Mouse (Mus musculus) left cerebral cortex, postnatal 36 days (tissue): ENCODE measurements around the gene Cdrt4. TPM values are rescaled to one million over a fixed set of nuclear protein-coding genes. Genes with fewer than 3 reads are reported as not detected.

Experiments used
- DNase-seq, 2 experiments: peaks; one replicate each; pipeline ENCODE4 v3.0.0; 2021 to 2022; ENCODE audit warnings: low spot score in 2 of 2, mixed read lengths in 1 of 2
- intact Hi-C: fragments of 180-260 bp; cut with DNase I; formaldehyde crosslinking; loops from one replicate; pipeline ENCODE4 v1.15.1; 2025
- total RNA-seq, 2 experiments: library from RNA; stranded (reverse); gene quantifications; 2 replicates each; pipeline ENCODE4 v1.2.3; 2021

Gene Cdrt4
- total RNA-seq, 2 experiments from 2014 or later = not detected

GRCm38 (mm10) chr11:63025476-63025875, 74.5 kb downstream of the Cdrt4 start:
- no peak for DNase-seq
- intact Hi-C loops = no loop called here

GRCm38 (mm10) chr11:63026651-63027141, 75.7 kb downstream of the Cdrt4 start:
- DNase-seq = peak; percentile 62 to 70
- intact Hi-C loops = no loop called here

DNA sequence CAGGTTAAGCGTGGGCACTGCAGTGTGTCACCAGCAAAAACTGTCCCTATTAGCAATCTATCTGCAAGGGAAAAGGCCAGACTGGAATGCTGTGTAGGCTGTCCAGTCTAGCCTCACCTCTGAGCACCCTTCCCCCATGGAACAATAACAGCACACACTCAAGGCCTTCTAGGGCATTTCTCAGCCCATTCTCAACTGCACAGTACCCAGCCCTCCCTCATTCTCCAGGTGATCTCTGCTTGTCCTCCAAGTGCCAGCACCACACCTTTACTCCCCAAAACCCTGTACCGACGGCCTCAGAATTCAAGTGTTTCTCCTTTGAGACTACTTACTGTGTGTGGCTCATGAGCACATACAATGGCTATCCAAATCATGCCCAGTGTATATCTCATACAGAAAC, 77.1 kb downstream of the Cdrt4 start:
- intact Hi-C loops = no loop called here
- DNase-seq = no peak

GRCm38 (mm10) chr11:63029148-63029714, 78.2 kb downstream of the Cdrt4 start:
- no peak for DNase-seq
- intact Hi-C loops = no loop called here

- no peak for DNase-seq
- intact Hi-C loops = no loop called here
Observed at GRCm38 (mm10) chr11:63029721-63030120, 78.7 kb downstream of the Cdrt4 start.

DNA sequence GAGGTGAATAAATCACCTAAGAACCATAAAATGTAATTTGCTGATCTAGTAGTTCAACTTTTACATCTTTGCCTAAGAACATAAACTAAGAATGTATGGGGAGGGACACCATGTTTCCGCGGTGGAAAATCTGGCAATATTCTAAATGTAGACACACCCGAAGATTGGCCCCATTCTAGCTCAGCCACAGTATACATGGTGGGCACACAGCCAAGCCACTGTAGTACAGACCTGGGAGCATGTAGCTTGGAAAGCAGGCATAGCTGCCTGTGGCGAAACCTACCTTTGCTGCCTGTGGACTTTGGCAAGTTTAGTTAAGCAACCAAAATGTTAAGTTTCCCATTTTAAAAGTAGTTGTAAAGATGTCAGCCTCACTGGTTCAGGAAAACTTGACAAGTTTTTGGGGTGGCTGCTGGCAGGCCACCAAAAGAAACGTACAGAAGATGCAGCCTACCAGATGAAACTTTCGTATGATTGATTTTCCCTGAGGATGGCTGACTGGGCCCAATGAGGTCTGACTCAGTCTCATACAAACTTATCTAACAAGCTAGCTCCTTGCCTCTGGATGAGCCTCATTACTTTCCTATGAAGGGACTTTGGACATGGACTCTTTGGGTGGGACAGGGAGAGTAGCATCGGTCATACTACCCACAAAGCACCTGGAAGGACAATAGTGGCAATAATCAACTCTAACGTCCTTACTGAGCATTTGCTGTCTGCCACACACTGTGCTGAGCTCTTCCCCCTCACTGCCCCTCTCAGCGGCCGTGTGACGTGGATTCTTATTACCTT, 84.6 kb downstream of the Cdrt4 start:
- intact Hi-C loops = no loop called here
- DNase-seq = no peak

- intact Hi-C loops = no loop called here
- no peak for DNase-seq
Observed at GRCm38 (mm10) chr11:63040002-63040661, 89.1 kb downstream of the Cdrt4 start.

Other genes with a start within 250 kb of the Cdrt4 start
- gene Zfp287, start 219.3 kb upstream of the Cdrt4 start, total RNA-seq = 10 to 100 TPM; 14.0 to 19.1 TPM
- not detected for gene Gm10428, start 198.1 kb upstream of the Cdrt4 start, total RNA-seq
- gene Zfp286, start 161.7 kb upstream of the Cdrt4 start, total RNA-seq = 10 to 100 TPM; 19.8 to 27.2 TPM
- 1 to 10 TPM; 2.3 to 2.4 TPM for gene Trim16, start 131.0 kb upstream of the Cdrt4 start, total RNA-seq
- under 1 TPM; 0.39 to 0.74 TPM for gene Fbxw10, start 104.1 kb upstream of the Cdrt4 start, total RNA-seq
- 10 to 100 TPM; 29.4 to 29.6 TPM for gene Tvp23b, start 71.7 kb upstream of the Cdrt4 start, total RNA-seq
- not detected for gene Tekt3, start 110.5 kb downstream of the Cdrt4 start, total RNA-seq
- gene Pmp22, start 177.8 kb downstream of the Cdrt4 start, total RNA-seq = 10 to 100 TPM; 22.4 to 28.4 TPM